Mouse (Mus musculus) heart, embryonic 14.5 days (tissue): Measurements from ENCODE around the gene Itsn1. TPM values are rescaled to one million over a fixed set of nuclear protein-coding genes. Genes with fewer than 3 reads are reported as not detected.
A peak's percentile ranks its signal among the peaks of the same experiment; 100 is the strongest.

ENCODE experiments used
- ATAC-seq: fragments of 200-750 bp; cut with Nextera tagmentation; 2 replicates; pipeline ENCODE4 v1.8.0; 2017; ENCODE audit warnings: low read depth, moderate TSS enrichment; ENCODE audit not compliant: insufficient number of reproducible peaks, insufficient read depth, low FRiP score
- H3K27ac ChIP-seq, 2 experiments: fragments of 200-500 bp in 1 of 2; fragments of 300-500 bp in 1 of 2; sonication (generic) in 1 of 2; replicated peaks in 1 of 2; 2 replicates each; pipeline ENCODE4 v1.5.1; 2012 to 2014; ENCODE audit warnings: low read depth in 2 of 2, low read length in 2 of 2, control low read depth in 1 of 2, mild to moderate bottlenecking in 1 of 2, mixed read lengths in 1 of 2; ENCODE audit not compliant: control insufficient read depth in 1 of 2, insufficient read depth in 1 of 2
- H3K27me3 ChIP-seq: fragments of 300-500 bp; sonication (generic); 2 replicates; pipeline ENCODE4 v1.6.1; 2014; ENCODE audit warnings: mild to moderate bottlenecking, low read length, control low read depth; ENCODE audit not compliant: control insufficient read depth, insufficient read depth
- H3K36me3 ChIP-seq: fragments of 300-500 bp; sonication (generic); 2 replicates; pipeline ENCODE4 v1.6.1; 2014; ENCODE audit warnings: mild to moderate bottlenecking, control low read depth, low read length, mixed read lengths; ENCODE audit not compliant: control insufficient read depth, insufficient read depth
- H3K4me1 ChIP-seq, 2 experiments: fragments of 200-500 bp in 1 of 2; fragments of 300-500 bp in 1 of 2; sonication (generic) in 1 of 2; 2 replicates each; pipeline ENCODE4 v1.6.1; 2012 to 2014; ENCODE audit warnings: low read length in 2 of 2, control low read depth in 1 of 2, mixed read lengths in 1 of 2; ENCODE audit not compliant: control insufficient read depth in 2 of 2, insufficient read depth in 2 of 2
- H3K4me2 ChIP-seq: fragments of 300-500 bp; sonication (generic); 2 replicates; pipeline ENCODE4 v1.6.1; 2014; ENCODE audit warnings: mild to moderate bottlenecking, low read length
- H3K4me3 ChIP-seq, 2 experiments: fragments of 200-500 bp in 1 of 2; fragments of 300-500 bp in 1 of 2; sonication (generic) in 1 of 2; 2 replicates each; pipeline ENCODE4 v1.5.1; 2012 to 2014; ENCODE audit warnings: low read length in 2 of 2, mild to moderate bottlenecking in 2 of 2, control low read depth in 1 of 2, low read depth in 1 of 2, moderate library complexity in 1 of 2; ENCODE audit not compliant: control insufficient read depth in 1 of 2, insufficient read depth in 1 of 2
- H3K9ac ChIP-seq: fragments of 300-500 bp; sonication (generic); 2 replicates; pipeline ENCODE4 v1.6.1; 2014; ENCODE audit warnings: mild to moderate bottlenecking, low read length
- H3K9me3 ChIP-seq: fragments of 300-500 bp; sonication (generic); 2 replicates; pipeline ENCODE4 v1.6.1; 2016; ENCODE audit warnings: low read length, control low read depth; ENCODE audit not compliant: control insufficient read depth
- WGBS: fragments of 180-500 bp; shearing (Covaris S2); extraction: QIAGEN DNeasy Blood & Tissue Kit; methylation state at CpG from one replicate; pipeline ENCODE4 v1.1.7; 2014; 5-methylcytosine and 5-hydroxymethylcytosine counted together
- polyA plus RNA-seq: library from polyadenylated mRNA; unstranded; fragments of >200 nt; fragmentation: Nextera tagmentation; extraction: Ambion mirVana; gene quantifications from 2 replicates; pipeline ENCODE4 v1.2.1, GENCODE M21; 2014

Gene Itsn1
- polyA plus RNA-seq, 1 experiment from 2014 or later, result 21.2 TPM

DNA sequence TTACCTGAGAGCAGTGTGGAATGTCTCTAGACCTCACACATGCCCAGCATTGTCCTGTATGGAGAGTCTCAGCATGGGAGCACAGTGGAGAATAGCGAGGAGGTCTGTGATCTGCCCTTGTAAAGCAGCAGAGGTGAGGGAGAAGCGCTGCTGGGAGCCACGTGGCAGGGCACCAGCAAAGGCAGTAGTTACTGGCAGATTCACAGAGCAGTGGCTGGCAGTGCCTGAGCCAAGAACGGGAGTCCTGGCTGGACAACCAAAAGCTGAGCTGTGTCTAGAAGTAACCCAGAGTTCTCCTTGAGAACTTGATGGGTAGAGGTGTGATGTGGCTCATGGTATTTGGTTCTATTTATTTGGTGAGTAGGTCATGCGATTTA lies 137.2 kb downstream of the Itsn1 start:
- no peak for ATAC-seq
- H3K9ac ChIP-seq, result no peak overlapping the region
- no peak overlapping the region for H3K4me3 ChIP-seq
- H3K27ac ChIP-seq, result 0 out of 4 replicates have a peak overlapping the region, but pooled peaks of 1 of the 2 experiments have one; percentile 8
- peaks cover 29 to 44% of the 10 kb centered on the region in 2 experiments for H3K4me1 ChIP-seq
- H3K27me3 ChIP-seq, result no peaks in the 10 kb centered on the region
- WGBS, result 80% methylated on average over 5 of the region's 5 CpGs
- no peaks in the 10 kb centered on the region for H3K9me3 ChIP-seq
- H3K4me2 ChIP-seq, result no peak overlapping the region
- peaks cover 53% of the 10 kb centered on the region for H3K36me3 ChIP-seq

DNA sequence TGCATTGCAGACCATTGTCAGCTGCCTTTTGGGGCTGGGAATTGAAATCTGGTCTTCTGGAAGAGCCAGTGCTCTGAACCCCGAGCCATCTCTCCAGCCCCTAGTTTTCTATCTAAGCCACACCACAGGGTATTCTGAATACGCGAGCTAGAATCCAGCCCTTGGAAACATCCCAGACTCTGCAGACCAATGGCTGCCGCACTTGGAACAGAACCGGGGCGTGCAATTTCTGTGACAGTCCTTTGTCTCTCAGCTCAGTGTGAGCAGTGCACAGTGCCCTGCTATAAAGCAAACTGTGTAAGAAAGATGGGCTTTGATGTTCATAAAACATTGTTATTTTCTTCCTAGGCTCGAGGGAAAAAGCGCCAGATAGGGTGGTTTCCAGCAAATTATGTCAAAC lies 138.6 kb downstream of the Itsn1 start:
- H3K9me3 ChIP-seq, result no peaks in the 10 kb centered on the region
- H3K27me3 ChIP-seq, result no peaks in the 10 kb centered on the region
- peaks cover 20 to 31% of the 10 kb centered on the region in 2 experiments for H3K4me1 ChIP-seq
- no peak overlapping the region for H3K27ac ChIP-seq
- H3K4me3 ChIP-seq, result no peak overlapping the region
- no peak overlapping the region for H3K9ac ChIP-seq
- no peak for ATAC-seq
- 92% methylated on average over 8 of the region's 8 CpGs for WGBS
- H3K4me2 ChIP-seq, result no peak overlapping the region
- peaks cover 53% of the 10 kb centered on the region for H3K36me3 ChIP-seq

DNA sequence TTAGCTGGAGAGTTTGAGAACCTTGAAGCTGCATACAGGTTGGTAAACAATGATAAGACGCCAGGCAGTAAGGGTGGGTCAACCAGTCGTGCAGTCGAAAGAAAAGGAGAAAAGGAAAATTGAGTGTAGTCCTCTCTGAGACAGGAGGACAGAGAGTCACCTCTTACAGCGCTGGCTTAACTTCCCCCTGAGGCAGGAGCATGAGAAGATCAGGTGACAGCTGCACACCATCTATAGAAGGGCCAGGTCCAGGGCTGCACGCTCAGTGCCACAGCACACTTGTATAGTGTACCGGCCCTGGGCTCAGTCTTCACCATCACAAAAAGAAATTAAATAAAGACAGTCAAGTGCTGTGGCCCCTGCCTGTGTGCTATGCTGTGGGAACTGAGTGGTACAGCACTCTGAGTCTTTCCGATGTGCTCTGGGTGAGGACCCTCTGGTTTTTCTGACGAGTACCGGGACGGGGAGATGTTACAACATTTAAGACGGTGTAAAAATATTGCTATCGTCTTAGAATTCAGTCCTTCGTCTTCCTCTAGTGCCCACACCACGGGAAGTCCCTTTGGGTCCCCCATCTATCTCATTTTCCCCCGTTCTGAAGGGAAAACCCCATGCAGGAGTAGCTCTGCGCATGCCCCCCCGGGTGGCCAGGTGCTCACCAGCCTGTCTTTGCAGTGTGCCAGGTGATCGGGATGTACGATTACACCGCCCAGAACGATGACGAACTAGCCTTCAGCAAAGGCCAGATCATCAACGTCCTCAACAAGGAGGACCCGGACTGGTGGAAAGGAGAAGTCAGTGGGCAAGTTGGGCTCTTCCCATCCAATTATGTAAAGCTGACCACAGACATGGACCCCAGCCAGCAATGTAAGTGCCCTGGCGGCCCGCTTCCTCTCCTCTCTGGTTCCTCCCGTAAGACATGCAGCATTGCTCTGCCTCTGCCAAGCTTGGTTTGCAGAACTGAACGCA lies 140.1 kb downstream of the Itsn1 start:
- 88% methylated on average over 28 of the region's 28 CpGs for WGBS
- no peak for ATAC-seq
- H3K27ac ChIP-seq, result no peak overlapping the region
- no peak overlapping the region for H3K4me2 ChIP-seq
- no peaks in the 10 kb centered on the region for H3K27me3 ChIP-seq
- no peak overlapping the region for H3K9ac ChIP-seq
- H3K4me1 ChIP-seq, result peaks cover 14 to 21% of the 10 kb centered on the region in 2 experiments
- H3K36me3 ChIP-seq, result peaks cover 40% of the 10 kb centered on the region
- H3K9me3 ChIP-seq, result no peaks in the 10 kb centered on the region
- no peak overlapping the region for H3K4me3 ChIP-seq

DNA sequence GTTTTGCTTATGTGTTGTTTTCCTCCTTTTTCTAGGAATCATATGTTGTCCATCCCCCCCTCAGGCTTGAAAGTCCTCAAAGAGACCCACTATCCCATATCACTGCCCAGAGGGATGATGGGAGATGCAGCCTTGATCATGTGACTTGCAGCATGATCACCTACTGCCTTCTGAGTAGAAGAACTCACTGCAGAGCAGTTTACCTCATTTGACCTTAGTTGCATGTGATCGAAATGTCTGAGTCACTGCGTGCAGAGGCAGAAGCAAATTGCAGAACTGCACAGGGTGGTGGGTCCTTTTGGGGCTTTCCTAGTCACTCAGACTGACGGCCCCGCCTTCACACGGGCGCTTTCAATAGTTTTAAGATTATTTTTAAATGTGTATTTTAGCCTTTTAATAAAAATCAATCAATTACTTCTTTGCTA lies 141.1 kb downstream of the Itsn1 start:
- H3K27ac ChIP-seq, result no peak overlapping the region
- H3K36me3 ChIP-seq, result peaks cover 36% of the 10 kb centered on the region
- WGBS, result 94% methylated on average over 6 of the region's 6 CpGs

DNA sequence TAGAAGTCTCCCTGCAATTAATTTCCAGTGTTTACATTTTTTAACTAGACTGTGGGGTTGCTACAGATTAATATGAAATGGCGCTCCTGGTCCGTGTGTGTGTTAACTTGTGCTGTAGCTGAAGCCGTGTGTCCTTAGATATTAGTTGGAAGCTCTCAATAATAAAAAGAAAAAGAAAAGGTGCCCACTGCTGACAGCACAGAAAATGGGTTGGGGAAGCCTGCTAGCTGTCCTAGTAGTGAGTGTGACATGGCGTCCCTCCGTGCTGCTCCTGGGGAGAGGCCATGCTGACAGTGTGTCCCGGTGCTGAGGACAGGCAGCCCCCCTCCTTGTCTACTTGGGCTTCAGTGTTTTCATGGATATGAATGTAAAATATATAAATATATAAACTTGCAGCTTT lies 142.1 kb downstream of the Itsn1 start:
- WGBS, result 89% methylated on average over 6 of the region's 6 CpGs
- no peak overlapping the region for H3K4me3 ChIP-seq
- no peak for ATAC-seq
- H3K4me2 ChIP-seq, result no peak overlapping the region
- H3K9me3 ChIP-seq, result no peaks in the 10 kb centered on the region
- no peak overlapping the region for H3K27ac ChIP-seq
- H3K4me1 ChIP-seq, result peaks cover 8 to 15% of the 10 kb centered on the region in 2 experiments
- H3K27me3 ChIP-seq, result no peaks in the 10 kb centered on the region
- H3K36me3 ChIP-seq, result peaks cover 36% of the 10 kb centered on the region
- H3K9ac ChIP-seq, result no peak overlapping the region

More for the DNA sequence above, 141.1 kb downstream of the Itsn1 start:
- H3K4me2 ChIP-seq, result no peak overlapping the region
- no peaks in the 10 kb centered on the region for H3K27me3 ChIP-seq
- H3K4me1 ChIP-seq, result peaks cover 6 to 16% of the 10 kb centered on the region in 2 experiments
- no peak overlapping the region for H3K9ac ChIP-seq
- H3K4me3 ChIP-seq, result no peak overlapping the region
- no peak for ATAC-seq
- H3K9me3 ChIP-seq, result no peaks in the 10 kb centered on the region

DNA sequence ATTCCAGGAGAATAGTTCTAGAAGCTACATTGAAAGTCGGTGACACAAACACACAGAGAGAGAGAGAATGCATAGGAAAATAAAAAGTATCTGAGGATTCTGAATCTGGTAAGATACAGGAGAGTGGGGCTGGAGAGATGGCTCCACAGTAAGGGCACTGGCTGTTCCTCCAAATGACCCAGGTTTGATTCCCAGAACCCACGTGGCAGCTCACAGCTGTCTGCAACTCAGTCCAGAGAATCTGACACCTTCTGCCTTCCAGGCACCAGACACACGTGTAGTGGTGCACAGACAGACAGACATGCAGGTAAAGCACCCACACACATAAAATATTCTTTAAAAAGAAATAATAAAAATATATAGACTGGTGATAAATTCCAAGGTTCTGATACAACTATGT lies 144.6 kb downstream of the Itsn1 start:
- H3K9ac ChIP-seq, result no peak overlapping the region

DNA sequence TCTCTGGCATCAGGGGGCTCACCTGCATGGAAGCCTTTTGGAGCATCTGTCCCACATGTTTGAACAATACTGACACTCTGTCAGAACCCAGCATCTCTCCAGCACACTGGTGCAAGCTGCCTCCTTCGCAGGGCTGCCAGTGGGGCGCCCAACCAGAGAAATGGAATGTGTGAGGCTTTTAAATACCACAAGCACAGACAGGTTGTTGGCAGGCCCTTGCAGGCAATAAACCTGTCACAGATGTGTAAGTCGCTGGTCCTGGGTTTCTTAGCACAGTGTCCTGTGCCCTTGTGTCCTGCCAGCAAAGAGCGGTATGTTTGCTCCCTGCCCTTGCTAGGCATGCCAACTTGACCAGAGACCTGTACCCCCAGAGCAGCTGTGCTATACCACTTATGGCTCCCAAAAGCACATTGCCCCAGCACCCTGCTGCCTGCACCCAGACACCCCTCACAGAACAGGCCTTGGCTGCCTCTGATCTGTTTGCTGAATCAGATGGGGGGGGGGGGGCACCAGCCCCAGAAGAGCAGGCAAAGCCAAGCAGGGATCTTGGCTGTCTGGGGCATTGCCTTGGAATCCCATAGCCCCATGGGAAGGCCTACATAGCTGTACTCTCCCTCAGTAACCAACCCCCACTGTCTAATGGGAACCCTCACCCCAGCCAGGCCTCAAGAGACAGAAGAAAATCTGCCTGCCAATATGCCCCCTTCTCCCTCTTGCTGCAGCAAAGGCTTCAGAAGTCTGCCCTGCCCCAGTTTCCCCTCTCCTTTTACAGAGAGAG lies 146.7 kb downstream of the Itsn1 start:
- Histone ChIP-seq H3K4me1 (peaks cover 14 to 16% of the 10 kb centered on the region in 2 experiments), H3K27me3 (no peaks in the 10 kb centered on the region), H3K4me2 (no peak overlapping the region), H3K36me3 (peaks cover 2% of the 10 kb centered on the region), H3K9me3 (no peaks in the 10 kb centered on the region), H3K9ac (no peak overlapping the region), H3K27ac (peak overlapping the region; percentile 42 to 75; a peak in 3 of 4 replicates), H3K4me3 (no peak overlapping the region)
- 36% methylated on average over 4 of the region's 4 CpGs for WGBS
- ATAC-seq, result no peak

More for the DNA sequence above, 144.6 kb downstream of the Itsn1 start:
- 67% methylated on average over 3 of the region's 3 CpGs for WGBS
- Histone ChIP-seq H3K36me3 (peaks cover 23% of the 10 kb centered on the region), H3K27ac (no peak overlapping the region), H3K9me3 (no peaks in the 10 kb centered on the region), H3K4me2 (no peak overlapping the region), H3K4me1 (peaks cover 14 to 16% of the 10 kb centered on the region in 2 experiments), H3K27me3 (no peaks in the 10 kb centered on the region), H3K4me3 (no peak overlapping the region)
- no peak for ATAC-seq
